Mouse (Mus musculus): ENCODE results near the gene Fcgr3.
"Not testable (repeated sequence)": the region's sequence is repeated elsewhere in the genome, so short reads cannot be mapped to it uniquely, and the experiment has no call there.

The Fcgr3 gene

GRCm38 (mm10) chr1:171081512-171082231 is 16.9 kb upstream of the Fcgr3 start:
- DNase-seq, result not testable (repeated sequence)

GRCm38 (mm10) chr1:171079825-171080224 is 15.1 kb upstream of the Fcgr3 start:
- DNase-seq, result not testable (repeated sequence)

GRCm38 (mm10) chr1:171079345-171079744 is 14.6 kb upstream of the Fcgr3 start:
- not testable (repeated sequence) for DNase-seq

GRCm38 (mm10) chr1:171078419-171078818 is 13.7 kb upstream of the Fcgr3 start:
- not testable (repeated sequence) for DNase-seq

GRCm38 (mm10) chr1:171077955-171078354 is 13.2 kb upstream of the Fcgr3 start:
- DNase-seq, result not testable (repeated sequence)

- not testable (repeated sequence) for DNase-seq
These were observed 12.5 kb upstream of the Fcgr3 start for GRCm38 (mm10) chr1:171077192-171077591.

GRCm38 (mm10) chr1:171076176-171076575 is 11.4 kb upstream of the Fcgr3 start:
- not testable (repeated sequence) for DNase-seq

- peak; percentile 83 for DNase-seq
These were observed 9.5 kb upstream of the Fcgr3 start for GRCm38 (mm10) chr1:171074283-171074682.

GRCm38 (mm10) chr1:171072217-171072616 is 7.5 kb upstream of the Fcgr3 start:
- DNase-seq, result not testable (repeated sequence)

- not testable (repeated sequence) for DNase-seq
These were observed 7.0 kb upstream of the Fcgr3 start for GRCm38 (mm10) chr1:171071726-171072125.

GRCm38 (mm10) chr1:171070879-171071278 is 6.1 kb upstream of the Fcgr3 start:
- DNase-seq, result not testable (repeated sequence)

GRCm38 (mm10) chr1:171069508-171069907 is 4.8 kb upstream of the Fcgr3 start:
- DNase-seq, result not testable (repeated sequence)

GRCm38 (mm10) chr1:171067928-171068327 is 3.2 kb upstream of the Fcgr3 start:
- not testable (repeated sequence) for DNase-seq

- DNase-seq, result not testable (repeated sequence)
These were observed 1.8 kb upstream of the Fcgr3 start for GRCm38 (mm10) chr1:171066583-171066982.

- not testable (repeated sequence) for DNase-seq
These were observed 1.0 kb upstream of the Fcgr3 start for GRCm38 (mm10) chr1:171065768-171066167.

- not testable (repeated sequence) for DNase-seq
These were observed 480 bp upstream of the Fcgr3 start for GRCm38 (mm10) chr1:171065243-171065587.

- DNase-seq, result peak; percentile 19
These were observed 905 bp downstream of the Fcgr3 start for GRCm38 (mm10) chr1:171063569-171064490.

- DNase-seq, result no peak
These were observed 3.2 kb downstream of the Fcgr3 start for GRCm38 (mm10) chr1:171061566-171061965.

- DNase-seq, result peak; percentile 32
These were observed 4.3 kb downstream of the Fcgr3 start for GRCm38 (mm10) chr1:171060392-171060791.

GRCm38 (mm10) chr1:171059203-171059602 is 5.5 kb downstream of the Fcgr3 start:
- DNase-seq, result no peak

GRCm38 (mm10) chr1:171057253-171057652 is 7.5 kb downstream of the Fcgr3 start:
- DNase-seq, result peak; percentile 33

- DNase-seq, result no peak
These were observed 11.4 kb downstream of the Fcgr3 start for GRCm38 (mm10) chr1:171053305-171053704.

- no peak for DNase-seq
These were observed 14.0 kb downstream of the Fcgr3 start for GRCm38 (mm10) chr1:171050774-171051173.

GRCm38 (mm10) chr1:171049263-171049662 is 15.5 kb downstream of the Fcgr3 start:
- no peak for DNase-seq
